ENCODE assay signal across 21 mouse cellular contexts in the genomic region with DNA sequence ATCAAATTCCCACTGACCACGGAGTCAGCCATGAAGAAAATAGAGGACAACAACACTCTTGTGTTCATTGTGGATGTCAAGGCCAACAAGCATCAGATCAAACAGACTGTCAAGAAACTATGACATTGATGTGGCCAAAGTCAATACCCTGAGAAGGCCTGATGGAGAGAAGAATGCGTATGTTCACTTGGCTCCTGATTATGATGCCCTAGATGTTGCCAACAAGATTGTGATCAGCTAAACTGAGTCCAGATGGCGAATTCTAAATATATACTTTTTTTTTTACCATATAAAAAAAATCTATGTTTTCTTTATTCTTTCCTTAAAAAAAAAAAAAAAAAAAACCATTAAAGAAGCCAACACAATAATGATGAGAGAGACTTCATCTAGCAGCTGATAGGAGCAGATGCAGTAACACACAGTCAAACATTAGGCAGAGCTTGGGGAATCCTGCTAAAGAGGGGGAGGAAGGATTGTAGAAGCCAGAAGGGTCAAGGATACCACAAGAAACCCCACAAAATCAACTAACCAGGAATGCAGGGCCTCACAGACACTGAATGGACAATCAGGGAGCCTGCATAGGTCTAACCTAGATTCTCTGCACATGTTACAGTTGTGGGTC. TPM values are rescaled to one million over a fixed set of nuclear protein-coding genes. Genes with fewer than 3 reads are reported as not detected.
DNase-seq lines count a peak whose midpoint lies in the region; ATAC-seq and TF ChIP-seq lines count a peak whose summit lies in the region.
"Had no signal": no experiment of that assay in that cellular context is flagged by ENCODE, and none has a peak within 500 bp of the region (broad histone marks: within the 10 kb centered on the region; RNA-seq: fewer than 3 reads in every experiment).

No protein-coding gene starts in this region.

- no peaks in the 10 kb centered on the region for H3K4me1 ChIP-seq in heart, embryonic 10.5 days
- H3K4me1 ChIP-seq in heart, postnatal 0 days (ENCODE audit: control insufficient read depth, insufficient read depth) = 0 out of 2 replicates have a peak, but pooled peaks cover 7% of the 10 kb centered on the region
- peaks cover 5% of the 10 kb centered on the region; the same call in 1 of the 2 replicates for H3K4me1 ChIP-seq in limb, embryonic 15.5 days
- H3K4me1 ChIP-seq: embryonic facial prominence, embryonic 13.5 days; forebrain, embryonic 12.5 days; hindbrain, embryonic 12.5 days; liver, embryonic 13.5 days; midbrain, embryonic 10.5 days had no signal

- intact Hi-C loops in heart, postnatal 14 days (cut with DNase I) = no loop called here
- intact Hi-C loops in heart, postnatal 36 days (cut with DNase I) = no loop called here

- WGBS in heart, embryonic 10.5 days = 92% methylated on average over 3 of the region's 3 CpGs
- WGBS in heart, postnatal 0 days = 90% methylated on average over 3 of the region's 3 CpGs
- WGBS in limb, embryonic 15.5 days = 84% methylated on average over 3 of the region's 3 CpGs

- no peak for TF ChIP-seq CTCF in heart, postnatal 0 days (IDR thresholded peaks at IDR 0.05; ENCODE audit: low read depth)

- no peaks in the 10 kb centered on the region for H3K9me3 ChIP-seq in heart, embryonic 10.5 days
- H3K9me3 ChIP-seq in heart, postnatal 0 days (replicated peaks; ENCODE audit: control insufficient read depth, low read length) = no peaks in the 10 kb centered on the region
- no peaks in the 10 kb centered on the region for H3K9me3 ChIP-seq in limb, embryonic 15.5 days
- H3K9me3 ChIP-seq: embryonic facial prominence, embryonic 13.5 days; forebrain, embryonic 12.5 days; hindbrain, embryonic 12.5 days; liver, embryonic 13.5 days; midbrain, embryonic 10.5 days had no signal

- H3K9ac ChIP-seq in heart, postnatal 0 days (replicated peaks; ENCODE audit: low read depth, low read length) = no peak overlapping the region
- H3K9ac ChIP-seq in limb, embryonic 15.5 days = no peak overlapping the region
- H3K9ac ChIP-seq: embryonic facial prominence, embryonic 13.5 days; forebrain, embryonic 12.5 days; hindbrain, embryonic 12.5 days; liver, embryonic 13.5 days; lung, embryonic 14.5 days had no signal

- peak overlapping the region; percentile 77; the same call in 1 of the 2 replicates for H3K27ac ChIP-seq in heart, embryonic 10.5 days
- H3K27ac ChIP-seq in heart, postnatal 0 days (ENCODE audit: low read depth) = peak overlapping the region; percentile 73
- H3K27ac ChIP-seq in limb, embryonic 15.5 days = peak overlapping the region; percentile 80
- H3K27ac ChIP-seq: embryonic facial prominence, embryonic 13.5 days; forebrain, embryonic 12.5 days; hindbrain, embryonic 12.5 days; kidney, postnatal 0 days; liver, embryonic 13.5 days; midbrain, embryonic 10.5 days; stomach, postnatal 0 days had no signal

- no peaks in the 10 kb centered on the region for H3K36me3 ChIP-seq in heart, embryonic 10.5 days
- H3K36me3 ChIP-seq in heart, postnatal 0 days (replicated peaks; ENCODE audit: control insufficient read depth, insufficient read depth, low read length) = no peaks in the 10 kb centered on the region
- H3K36me3 ChIP-seq in limb, embryonic 15.5 days = no peaks in the 10 kb centered on the region
- H3K36me3 ChIP-seq: embryonic facial prominence, embryonic 13.5 days; forebrain, embryonic 12.5 days; hindbrain, embryonic 12.5 days; liver, embryonic 13.5 days; midbrain, embryonic 10.5 days had no signal

- no peaks in the 10 kb centered on the region for H3K27me3 ChIP-seq in heart, embryonic 10.5 days (ENCODE audit: insufficient read depth, poor library complexity, severe bottlenecking)
- H3K27me3 ChIP-seq in heart, postnatal 0 days (ENCODE audit: control insufficient read depth, insufficient read depth, low read length) = no peaks in the 10 kb centered on the region
- no peaks in the 10 kb centered on the region for H3K27me3 ChIP-seq in limb, embryonic 15.5 days
- H3K27me3 ChIP-seq: embryonic facial prominence, embryonic 13.5 days; forebrain, embryonic 12.5 days; hindbrain, embryonic 12.5 days; liver, embryonic 13.5 days had no signal

- DNase-seq in heart, embryonic 10.5 days (ENCODE audit: low spot score) = no peak
- DNase-seq in heart, postnatal 14 days = no peak
- no peak for DNase-seq in heart, postnatal 0 days (ENCODE audit: low spot score)
- no peak for DNase-seq in heart, postnatal 36 days
- peak; percentile 36 for DNase-seq in brain, adult 2 months (ENCODE audit: low read depth, low spot score)
- DNase-seq in kidney, postnatal 25 days = no peak
- DNase-seq: cerebellum, adult 9-10 months; gastrocnemius, postnatal 25 days; kidney, adult 18-20 months; left cerebral cortex, postnatal 4 days; liver, embryonic 13.5 days; lung, embryonic 14.5 days; retina, postnatal 1 day had no signal

- no peak overlapping the region for H3K4me3 ChIP-seq in heart, embryonic 10.5 days
- H3K4me3 ChIP-seq in heart, postnatal 0 days (ENCODE audit: low read depth, low read length) = no peak overlapping the region
- no peak overlapping the region for H3K4me3 ChIP-seq in limb, embryonic 15.5 days
- H3K4me3 ChIP-seq: embryonic facial prominence, embryonic 13.5 days; forebrain, embryonic 12.5 days; hindbrain, embryonic 12.5 days; liver, embryonic 13.5 days; midbrain, embryonic 10.5 days had no signal

- no peak for ATAC-seq in heart, postnatal 0 days (ENCODE audit: insufficient read depth, low read depth)
- ATAC-seq in limb, embryonic 15.5 days (ENCODE audit: insufficient number of reproducible peaks, low FRiP score, low TSS enrichment, low read depth) = no peak

- no peak for TF ChIP-seq EP300 in heart, postnatal 0 days (IDR thresholded peaks at IDR 0.05; ENCODE audit: low read depth)

- no peak overlapping the region for H3K4me2 ChIP-seq in heart, postnatal 0 days (ENCODE audit: low read depth, low read length)
- H3K4me2 ChIP-seq in limb, embryonic 15.5 days = no peak overlapping the region
- H3K4me2 ChIP-seq: embryonic facial prominence, embryonic 13.5 days; forebrain, embryonic 12.5 days; hindbrain, embryonic 12.5 days; liver, embryonic 13.5 days; lung, embryonic 14.5 days had no signal

RNA-seq across cellular contexts. Expression of a gene that starts 15.2 kb away (rescaled TPM):
- 0.39 and 0.45 TPM in 2 replicates for polyA plus RNA-seq in heart, embryonic 10.5 days (2016; fragmentation: Nextera tagmentation; extraction: Ambion mirVana)
- total RNA-seq in heart, postnatal 14 days (2021) = 1 to 10 TPM; 1.2 to 1.8 TPM
- not detected in 2 replicates for total RNA-seq in heart, postnatal 0 days (2014; rRNA removed; ENCODE audit: low replicate concordance)
- polyA plus RNA-seq in heart, postnatal 0 days (2015; fragmentation: Nextera tagmentation; extraction: Ambion mirVana) = 0.05 and 0.10 TPM in 2 replicates
- 1 to 10 TPM; 1.8 to 2.1 TPM for total RNA-seq in heart, postnatal 36 days (2021)
- polyA plus RNA-seq in limb, embryonic 15.5 days (2015; fragmentation: Nextera tagmentation; extraction: Ambion mirVana) = 0.08 and 0.19 TPM in 2 replicates
- polyA plus RNA-seq: C2C12 had no signal
